Mouse (Mus musculus) lung, postnatal 0 days (tissue): ENCODE measurements around the gene Serinc2. TPM values are rescaled to one million over a fixed set of nuclear protein-coding genes. Genes with fewer than 3 reads are reported as not detected.

ENCODE experiments used
- ATAC-seq: fragments of 200-750 bp; cut with Nextera tagmentation; 2 replicates; pipeline ENCODE4 v1.8.0; 2017; ENCODE audit warnings: moderate library complexity
- DNase-seq: peaks from one replicate; pipeline ENCODE4 v3.0.0-alpha.2; 2016; ENCODE audit warnings: low spot score
- H3K27ac ChIP-seq: fragments of 300-500 bp; sonication (generic); 2 replicates; pipeline ENCODE4 v1.5.1; 2014; ENCODE audit warnings: antibody characterized with exemption, mild to moderate bottlenecking, low read length, mixed read lengths
- H3K27me3 ChIP-seq: fragments of 300-500 bp; sonication (generic); replicated peaks from 2 replicates; pipeline ENCODE4 v1.6.1; 2014; ENCODE audit warnings: low read length, mixed read lengths; ENCODE audit not compliant: insufficient read depth
- H3K36me3 ChIP-seq: fragments of 300-500 bp; sonication (generic); 2 replicates; pipeline ENCODE4 v1.6.1; 2014; ENCODE audit warnings: low read length, mixed read lengths; ENCODE audit not compliant: insufficient read depth
- H3K4me1 ChIP-seq: fragments of 300-500 bp; sonication (generic); 2 replicates; pipeline ENCODE4 v1.6.1; 2014; ENCODE audit warnings: antibody characterized with exemption, low read depth, low read length, mixed read lengths; ENCODE audit not compliant: insufficient read depth
- H3K4me2 ChIP-seq: fragments of 300-500 bp; sonication (generic); replicated peaks from 2 replicates; pipeline ENCODE4 v1.6.1; 2014; ENCODE audit warnings: low read depth, mild to moderate bottlenecking, low read length, moderate library complexity, mixed read lengths
- H3K4me3 ChIP-seq: fragments of 300-500 bp; sonication (generic); 2 replicates; pipeline ENCODE4 v1.5.1; 2014; ENCODE audit warnings: low read depth, low read length
- H3K9ac ChIP-seq: fragments of 300-500 bp; sonication (generic); replicated peaks from 2 replicates; pipeline ENCODE4 v1.6.1; 2014; ENCODE audit warnings: low read depth, mild to moderate bottlenecking
- H3K9me3 ChIP-seq: fragments of 300-500 bp; sonication (generic); 2 replicates; pipeline ENCODE4 v1.6.1; 2016; ENCODE audit warnings: low read length, mixed read lengths
- CTCF ChIP-seq: IDR thresholded peaks from 2 replicates; pipeline ENCODE4 v1.5.1; 2016; ENCODE audit warnings: antibody characterized with exemption, mild to moderate bottlenecking
- EP300 ChIP-seq: IDR thresholded peaks from 2 replicates; pipeline ENCODE4 v1.6.1; 2016; ENCODE audit warnings: antibody characterized with exemption, mild to moderate bottlenecking, control low read depth
- WGBS: fragments of 180-500 bp; shearing (Covaris S2); extraction: QIAGEN DNeasy Blood & Tissue Kit; methylation state at CpG from one replicate; pipeline ENCODE4 v1.1.7; 2014; 5-methylcytosine and 5-hydroxymethylcytosine counted together
- polyA plus RNA-seq: library from polyadenylated mRNA; unstranded; fragments of >200 nt; fragmentation: Nextera tagmentation; extraction: Ambion mirVana; gene quantifications from 2 replicates; pipeline ENCODE4 v1.2.1, GENCODE M21; 2015

Gene Serinc2
- polyA plus RNA-seq, 1 experiment from 2014 or later: 26.6 TPM

- Histone ChIP-seq H3K4me2 (no peak overlapping the region), H3K36me3 (no peaks in the 10 kb centered on the region), H3K9ac (no peak overlapping the region), H3K4me3 (no peak overlapping the region), H3K9me3 (no peaks in the 10 kb centered on the region), H3K27me3 (no peaks in the 10 kb centered on the region), H3K4me1 (no peaks in the 10 kb centered on the region), H3K27ac (no peak overlapping the region)
- TF ChIP-seq CTCF: no peak
- TF ChIP-seq EP300: no peak
- 84% methylated on average over 8 of the region's 8 CpGs for WGBS
- ATAC-seq (no peak), DNase-seq (no peak)
These were observed 63.6 kb downstream of the Serinc2 start for GRCm38 (mm10) chr4:130215392-130215791.

- no peaks in the 10 kb centered on the region for H3K9me3 ChIP-seq
- no peaks in the 10 kb centered on the region for H3K27me3 ChIP-seq
- no peak for DNase-seq
- WGBS: 62% methylated on average over 10 of the region's 10 CpGs
- H3K4me3 ChIP-seq: no peak overlapping the region
- no peaks in the 10 kb centered on the region for H3K4me1 ChIP-seq
- ATAC-seq: no peak
- H3K9ac ChIP-seq: no peak overlapping the region
- no peak overlapping the region for H3K4me2 ChIP-seq
- H3K27ac ChIP-seq: no peak overlapping the region
- H3K36me3 ChIP-seq: no peaks in the 10 kb centered on the region
- TF ChIP-seq EP300 (no peak), CTCF (no peak)
These were observed 65.1 kb downstream of the Serinc2 start for GRCm38 (mm10) chr4:130213857-130214256.

GRCm38 (mm10) chr4:130213197-130213596, 65.8 kb downstream of the Serinc2 start:
- no peak overlapping the region for H3K27ac ChIP-seq
- no peak overlapping the region for H3K4me3 ChIP-seq
- no peaks in the 10 kb centered on the region for H3K4me1 ChIP-seq
- no peak for ATAC-seq
- H3K9ac ChIP-seq: no peak overlapping the region
- TF ChIP-seq CTCF (no peak), EP300 (no peak)
- no peaks in the 10 kb centered on the region for H3K36me3 ChIP-seq
- 70% methylated on average over 4 of the region's 4 CpGs for WGBS
- H3K4me2 ChIP-seq: no peak overlapping the region
- no peaks in the 10 kb centered on the region for H3K27me3 ChIP-seq
- no peaks in the 10 kb centered on the region for H3K9me3 ChIP-seq
- DNase-seq: no peak

GRCm38 (mm10) chr4:130212421-130212820, 66.6 kb downstream of the Serinc2 start:
- TF ChIP-seq CTCF (no peak), EP300 (no peak)
- no peaks in the 10 kb centered on the region for H3K9me3 ChIP-seq
- H3K4me3 ChIP-seq: no peak overlapping the region
- H3K9ac ChIP-seq: no peak overlapping the region
- H3K27me3 ChIP-seq: no peaks in the 10 kb centered on the region
- H3K4me1 ChIP-seq: no peaks in the 10 kb centered on the region
- H3K27ac ChIP-seq: no peak overlapping the region
- no peak for ATAC-seq
- DNase-seq: no peak
- H3K36me3 ChIP-seq: no peaks in the 10 kb centered on the region
- H3K4me2 ChIP-seq: no peak overlapping the region
- WGBS: 71% methylated on average over 7 of the region's 7 CpGs

GRCm38 (mm10) chr4:130211870-130212269, 67.1 kb downstream of the Serinc2 start:
- no peak overlapping the region for H3K9ac ChIP-seq
- 84% methylated on average over 2 of the region's 2 CpGs for WGBS
- no peaks in the 10 kb centered on the region for H3K36me3 ChIP-seq
- ATAC-seq (no peak), DNase-seq (no peak)
- TF ChIP-seq EP300 (no peak), CTCF (no peak)
- H3K4me1 ChIP-seq: no peaks in the 10 kb centered on the region
- no peaks in the 10 kb centered on the region for H3K27me3 ChIP-seq
- H3K9me3 ChIP-seq: no peaks in the 10 kb centered on the region
- H3K4me2 ChIP-seq: no peak overlapping the region
- no peak overlapping the region for H3K27ac ChIP-seq
- no peak overlapping the region for H3K4me3 ChIP-seq

Other genes with a start within 250 kb of the Serinc2 start
- gene Col16a1, start 231.4 kb downstream of the Serinc2 start, polyA plus RNA-seq: 26.2 and 30.1 TPM in 2 replicates
- 82.0 and 84.6 TPM in 2 replicates for gene Pef1, start 176.6 kb downstream of the Serinc2 start, polyA plus RNA-seq
- gene Hcrtr1, start 139.8 kb downstream of the Serinc2 start, polyA plus RNA-seq: 0.08 and 0.18 TPM in 2 replicates
- gene Tinagl1, start 104.1 kb downstream of the Serinc2 start, polyA plus RNA-seq: 213 and 288 TPM in 2 replicates
- gene Gm853, start 56.8 kb downstream of the Serinc2 start, polyA plus RNA-seq: not detected in 2 replicates
- 88.3 and 112 TPM in 2 replicates for gene Fabp3, start 29.4 kb upstream of the Serinc2 start, polyA plus RNA-seq
- gene Gm10570, start 29.5 kb upstream of the Serinc2 start, polyA plus RNA-seq: 0.25 and 0.50 TPM in 2 replicates
- 48.2 and 54.1 TPM in 2 replicates for gene Zcchc17, start 80.7 kb upstream of the Serinc2 start, polyA plus RNA-seq
- 52.9 and 54.7 TPM in 2 replicates for gene Snrnp40, start 80.9 kb upstream of the Serinc2 start, polyA plus RNA-seq